Mouse (Mus musculus) heart, embryonic 13.5 days (tissue): ENCODE data around the gene Adgrb3. TPM values are rescaled to one million over a fixed set of nuclear protein-coding genes. Genes with fewer than 3 reads are reported as not detected.

Source experiments
- ATAC-seq: fragments of 200-750 bp; cut with Nextera tagmentation; 2 replicates; pipeline ENCODE4 v1.8.0; 2017; ENCODE audit warnings: moderate TSS enrichment; ENCODE audit not compliant: insufficient number of reproducible peaks, low FRiP score, low TSS enrichment; ENCODE audit errors: extremely low read depth
- H3K27ac ChIP-seq: fragments of 300-500 bp; sonication (generic); replicated peaks from 2 replicates; pipeline ENCODE4 v1.5.1; 2015; ENCODE audit warnings: moderate library complexity, mild to moderate bottlenecking, inconsistent platforms
- H3K27me3 ChIP-seq: fragments of 300-500 bp; sonication (generic); replicated peaks from 2 replicates; pipeline ENCODE4 v1.6.1; 2015; ENCODE audit warnings: mild to moderate bottlenecking, inconsistent platforms
- H3K36me3 ChIP-seq: fragments of 300-500 bp; sonication (generic); 2 replicates; pipeline ENCODE4 v1.6.1; 2015; ENCODE audit warnings: mild to moderate bottlenecking, inconsistent platforms
- H3K4me1 ChIP-seq: fragments of 300-500 bp; sonication (generic); 2 replicates; pipeline ENCODE4 v1.6.1; 2015; ENCODE audit warnings: inconsistent platforms
- H3K4me2 ChIP-seq: fragments of 300-500 bp; sonication (generic); 2 replicates; pipeline ENCODE4 v1.6.1; 2015; ENCODE audit warnings: inconsistent platforms, mild to moderate bottlenecking, moderate library complexity
- H3K4me3 ChIP-seq: fragments of 300-500 bp; sonication (generic); 2 replicates; pipeline ENCODE4 v1.5.1; 2015; ENCODE audit warnings: moderate library complexity, mild to moderate bottlenecking, inconsistent platforms
- H3K9ac ChIP-seq: fragments of 300-500 bp; sonication (generic); 2 replicates; pipeline ENCODE4 v1.6.1; 2015; ENCODE audit warnings: inconsistent platforms, mild to moderate bottlenecking, moderate library complexity
- H3K9me3 ChIP-seq: fragments of 300-500 bp; sonication (generic); 2 replicates; pipeline ENCODE4 v1.6.1; 2016; ENCODE audit warnings: inconsistent platforms
- WGBS: fragments of 180-500 bp; shearing (Covaris S2); methylation state at CpG from one replicate; pipeline ENCODE4 v1.1.7; 2015; ENCODE audit warnings: mixed read lengths; 5-methylcytosine and 5-hydroxymethylcytosine counted together
- polyA plus RNA-seq: library from polyadenylated mRNA; unstranded; fragments of >200 nt; fragmentation: Nextera tagmentation; extraction: Ambion mirVana; gene quantifications from 2 replicates; pipeline ENCODE4 v1.2.1, GENCODE M21; 2015

Gene Adgrb3
- 0.21 and 0.43 TPM in 2 replicates for polyA plus RNA-seq

- peak within 1 kb of the TSS; percentile 70 for H3K9ac ChIP-seq
- 3% methylated on average over 32 of the region's 32 CpGs for WGBS
- peaks cover 57% of the 10 kb centered on the region for H3K27me3 ChIP-seq
- peak within 1 kb of the TSS; percentile 67 for H3K4me3 ChIP-seq
- no peaks in the 10 kb centered on the region for H3K36me3 ChIP-seq
- 0 out of 2 replicates have a peak, but pooled peaks cover 9% of the 10 kb centered on the region for H3K4me1 ChIP-seq
- peak within 1 kb of the TSS; percentile 87 for H3K4me2 ChIP-seq
- ATAC-seq: no peak
- no peak within 1 kb of the TSS for H3K27ac ChIP-seq
- no peaks in the 10 kb centered on the region for H3K9me3 ChIP-seq
Observed at GRCm38 (mm10) chr1:25828971-25829920, at the start of gene Adgrb3. Gene Adgrb3, minus strand, starts transcription at chr1:25829707.

- Histone ChIP-seq H3K9ac (no peak overlapping the region), H3K27ac (no peak overlapping the region), H3K4me2 (no peak overlapping the region), H3K9me3 (no peaks in the 10 kb centered on the region), H3K4me1 (no peaks in the 10 kb centered on the region), H3K27me3 (no peaks in the 10 kb centered on the region), H3K36me3 (no peaks in the 10 kb centered on the region), H3K4me3 (no peak overlapping the region)
- no peak for ATAC-seq
- 76% methylated on average over 5 of the region's 5 CpGs for WGBS
Observed at GRCm38 (mm10) chr1:25877526-25877925, 48.0 kb upstream of the Adgrb3 start.

DNA sequence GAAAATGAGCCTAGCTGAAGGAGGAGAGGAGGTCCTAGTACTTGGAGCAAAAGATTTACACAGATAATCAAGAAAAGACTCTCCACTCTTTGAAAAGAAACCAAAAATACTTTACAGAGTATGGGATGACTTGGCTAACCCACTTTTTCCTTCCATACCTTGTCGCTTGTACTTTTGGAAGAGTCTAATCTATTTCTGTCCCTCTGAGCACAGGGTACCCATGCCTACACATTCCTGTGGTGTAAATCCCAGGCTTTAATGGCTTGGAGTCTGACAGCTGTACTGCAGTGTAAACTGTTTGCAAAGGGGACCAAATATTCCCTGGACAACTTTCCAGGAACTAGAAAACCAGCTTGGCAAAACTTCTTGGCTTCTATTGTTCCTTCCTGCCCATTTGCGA, 28.0 kb upstream of the Adgrb3 start:
- WGBS: 69% methylated on average over 2 of the region's 2 CpGs

GRCm38 (mm10) chr1:25854451-25854978, 25.0 kb upstream of the Adgrb3 start:
- no peaks in the 10 kb centered on the region for H3K4me1 ChIP-seq
- no peak overlapping the region for H3K27ac ChIP-seq
- H3K9ac ChIP-seq: no peak overlapping the region
- H3K4me3 ChIP-seq: no peak overlapping the region
- WGBS: 42% methylated on average over 2 of the region's 2 CpGs
- H3K9me3 ChIP-seq: no peaks in the 10 kb centered on the region
- no peak for ATAC-seq
- no peaks in the 10 kb centered on the region for H3K36me3 ChIP-seq
- no peak overlapping the region for H3K4me2 ChIP-seq
- no peaks in the 10 kb centered on the region for H3K27me3 ChIP-seq

More for the DNA sequence above, 28.0 kb upstream of the Adgrb3 start:
- H3K4me2 ChIP-seq: no peak overlapping the region
- H3K27ac ChIP-seq: no peak overlapping the region
- no peaks in the 10 kb centered on the region for H3K9me3 ChIP-seq
- no peak for ATAC-seq
- H3K4me3 ChIP-seq: no peak overlapping the region
- H3K36me3 ChIP-seq: no peaks in the 10 kb centered on the region
- H3K9ac ChIP-seq: no peak overlapping the region
- H3K27me3 ChIP-seq: no peaks in the 10 kb centered on the region
- H3K4me1 ChIP-seq: no peaks in the 10 kb centered on the region

DNA sequence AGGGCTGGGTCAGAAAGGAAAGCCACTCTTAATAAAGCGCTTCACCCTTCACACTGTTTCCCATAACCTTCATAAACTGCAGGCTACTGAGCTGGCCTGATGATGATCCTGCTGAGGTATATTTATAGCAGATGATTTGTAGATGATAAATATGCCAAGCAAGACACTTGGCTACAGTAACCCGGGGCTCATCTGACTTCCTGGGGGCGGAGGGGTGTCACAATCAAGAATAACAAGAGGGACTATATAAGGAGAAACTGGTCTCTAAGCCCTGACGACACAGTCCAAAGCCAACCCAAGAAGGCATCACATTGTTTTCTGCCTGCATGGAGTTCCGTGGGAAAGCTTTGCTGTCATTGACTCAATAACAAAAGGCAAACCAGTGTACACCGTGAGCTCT, 2.8 kb upstream of the Adgrb3 start:
- WGBS: 58% methylated on average over 6 of the region's 6 CpGs
- Histone ChIP-seq H3K27me3 (peaks cover 53% of the 10 kb centered on the region), H3K36me3 (no peaks in the 10 kb centered on the region), H3K9ac (no peak overlapping the region), H3K27ac (no peak overlapping the region), H3K9me3 (no peaks in the 10 kb centered on the region), H3K4me1 (0 out of 2 replicates have a peak, but pooled peaks cover 6% of the 10 kb centered on the region), H3K4me2 (no peak overlapping the region), H3K4me3 (no peak overlapping the region)
- no peak for ATAC-seq

DNA sequence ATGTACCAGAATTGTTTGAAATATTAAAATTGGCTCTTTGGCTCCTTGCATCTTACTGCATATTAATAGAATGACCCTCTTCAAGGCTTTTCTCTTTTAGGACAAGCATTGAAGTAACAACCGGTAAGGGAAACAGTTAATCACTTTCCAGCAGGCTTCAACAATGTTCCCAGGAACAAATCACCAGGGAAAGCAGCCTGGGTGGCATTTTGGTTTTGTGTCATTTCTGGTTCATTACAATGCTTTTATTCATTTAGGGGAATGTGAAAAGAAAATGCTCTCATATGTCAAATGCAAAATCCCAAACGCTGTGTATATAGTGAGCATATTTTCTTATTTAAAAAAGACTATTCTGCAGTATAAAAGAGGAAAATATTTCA, 2.0 kb upstream of the Adgrb3 start:
- no peaks in the 10 kb centered on the region for H3K36me3 ChIP-seq
- no peaks in the 10 kb centered on the region for H3K9me3 ChIP-seq
- 55% methylated on average over 2 of the region's 2 CpGs for WGBS
- no peak overlapping the region for H3K4me3 ChIP-seq
- H3K9ac ChIP-seq: no peak overlapping the region
- peaks cover 57% of the 10 kb centered on the region for H3K27me3 ChIP-seq
- H3K4me2 ChIP-seq: no peak overlapping the region
- no peak for ATAC-seq
- 0 out of 2 replicates have a peak, but pooled peaks cover 6% of the 10 kb centered on the region for H3K4me1 ChIP-seq
- H3K27ac ChIP-seq: no peak overlapping the region

GRCm38 (mm10) chr1:25830757-25831520, 1.4 kb upstream of the Adgrb3 start:
- H3K36me3 ChIP-seq: no peaks in the 10 kb centered on the region
- H3K9ac ChIP-seq: no peak overlapping the region; the same call in 1 of the 2 replicates
- H3K4me2 ChIP-seq: peak overlapping the region; percentile 87
- H3K9me3 ChIP-seq: no peaks in the 10 kb centered on the region
- ATAC-seq: no peak
- H3K27me3 ChIP-seq: peaks cover 57% of the 10 kb centered on the region
- H3K27ac ChIP-seq: no peak overlapping the region
- peak overlapping the region; percentile 67 for H3K4me3 ChIP-seq
- 9% methylated on average over 15 of the region's 15 CpGs for WGBS
- 0 out of 2 replicates have a peak, but pooled peaks cover 6% of the 10 kb centered on the region for H3K4me1 ChIP-seq

DNA sequence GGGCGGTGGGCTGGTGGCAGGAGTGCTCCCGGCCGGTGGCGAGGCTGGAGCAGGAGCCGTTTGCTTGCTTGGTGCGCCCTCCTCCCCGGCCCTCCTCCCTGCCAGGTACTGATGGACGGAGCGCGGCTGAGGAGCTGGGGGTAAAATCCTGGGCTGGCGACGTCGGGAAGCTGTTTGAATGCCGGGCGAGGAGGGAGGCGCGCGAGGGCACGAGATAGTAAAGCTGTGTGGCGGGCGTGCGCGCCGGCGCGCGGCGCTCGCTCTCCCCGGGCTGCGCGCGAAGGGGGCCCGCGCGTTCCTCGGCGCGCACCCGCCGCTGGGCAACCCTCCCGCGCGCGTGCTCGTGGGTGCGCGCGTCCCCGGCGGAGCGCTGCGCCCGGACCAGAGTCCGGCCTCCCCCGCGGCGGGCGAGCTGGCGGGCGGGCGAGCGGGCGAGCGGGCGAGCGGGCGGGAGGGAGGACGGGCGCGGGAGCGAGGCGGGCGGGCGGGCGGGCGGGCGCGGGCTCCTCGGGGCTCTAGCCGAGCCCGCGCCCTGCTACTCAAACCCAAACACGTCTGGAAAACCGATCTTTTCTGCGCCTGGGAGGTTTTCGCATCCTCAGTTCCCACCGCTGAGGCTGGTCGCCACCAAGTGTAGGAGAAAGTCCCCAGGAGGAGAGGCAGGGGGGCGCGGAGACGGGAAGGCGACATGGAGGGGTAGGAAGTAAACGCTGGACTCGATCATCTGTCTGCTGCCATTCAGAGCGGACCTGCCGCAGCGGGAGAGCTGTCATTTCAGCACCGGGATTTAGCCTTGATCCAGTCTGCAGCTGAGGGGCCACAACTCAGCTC, 629 bp upstream of the Adgrb3 start:
- no peaks in the 10 kb centered on the region for H3K9me3 ChIP-seq
- under 1% methylated on average over 79 of the region's 99 CpGs for WGBS
- peak overlapping the region; percentile 87 for H3K4me2 ChIP-seq
- H3K4me1 ChIP-seq: 0 out of 2 replicates have a peak, but pooled peaks cover 6% of the 10 kb centered on the region
- H3K4me3 ChIP-seq: peak overlapping the region; percentile 67
- H3K36me3 ChIP-seq: no peaks in the 10 kb centered on the region
- peaks cover 57% of the 10 kb centered on the region for H3K27me3 ChIP-seq
- peak overlapping the region; percentile 70 for H3K9ac ChIP-seq
- no peak for ATAC-seq
- H3K27ac ChIP-seq: no peak overlapping the region

DNA sequence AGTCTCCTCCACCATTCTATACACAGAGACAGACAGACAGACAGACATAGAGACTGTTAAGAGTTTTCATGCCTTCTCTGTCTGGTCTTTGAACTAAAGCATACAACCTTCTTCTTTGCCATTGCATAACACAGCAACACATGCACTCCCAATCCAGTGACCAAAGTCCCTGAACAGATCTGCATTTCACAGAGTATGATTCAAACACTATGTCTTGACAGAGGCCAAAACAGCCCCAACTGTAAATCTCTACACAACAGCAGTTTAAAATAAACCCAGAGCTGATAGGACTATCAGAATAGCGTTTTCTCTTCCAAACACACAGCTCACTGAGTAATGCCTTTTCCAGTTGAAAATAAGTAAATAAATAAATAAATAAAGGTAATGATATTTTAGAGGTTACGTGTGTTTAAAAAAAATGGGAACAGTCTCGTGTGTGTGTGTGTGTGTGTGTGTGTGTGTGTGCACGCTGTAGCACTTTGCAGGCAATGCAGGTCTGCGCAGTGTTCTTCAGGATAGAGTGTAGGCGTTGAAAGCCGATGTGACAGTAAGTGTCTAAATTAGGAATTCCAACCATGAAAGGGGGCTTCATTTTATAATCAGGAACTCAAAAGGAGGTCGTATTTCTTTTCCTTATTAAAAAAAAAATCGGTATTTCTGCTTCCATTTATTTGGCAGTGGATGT, 1.3 kb downstream of the Adgrb3 start:
- WGBS: 59% methylated on average over 9 of the region's 9 CpGs
- H3K9me3 ChIP-seq: no peaks in the 10 kb centered on the region
- no peak for ATAC-seq
- peak overlapping the region; percentile 67 for H3K4me3 ChIP-seq
- 0 out of 2 replicates have a peak, but pooled peaks cover 9% of the 10 kb centered on the region for H3K4me1 ChIP-seq
- H3K27me3 ChIP-seq: peaks cover 57% of the 10 kb centered on the region
- H3K27ac ChIP-seq: no peak overlapping the region
- H3K4me2 ChIP-seq: 0 out of 2 replicates have a peak overlapping the region, but pooled peaks have one; percentile 87
- H3K36me3 ChIP-seq: no peaks in the 10 kb centered on the region
- H3K9ac ChIP-seq: no peak overlapping the region

- Histone ChIP-seq H3K4me2 (no peak overlapping the region), H3K4me1 (0 out of 2 replicates have a peak, but pooled peaks cover 9% of the 10 kb centered on the region), H3K27ac (no peak overlapping the region), H3K9me3 (no peaks in the 10 kb centered on the region), H3K4me3 (no peak overlapping the region), H3K36me3 (no peaks in the 10 kb centered on the region), H3K27me3 (peaks cover 56% of the 10 kb centered on the region), H3K9ac (no peak overlapping the region)
- 57% methylated on average over 9 of the region's 9 CpGs for WGBS
- no peak for ATAC-seq
Observed at GRCm38 (mm10) chr1:25827436-25827835, 2.1 kb downstream of the Adgrb3 start.
